Mouse (Mus musculus) gastrocnemius, postnatal 14 days (tissue): ENCODE results near the gene Pde11a. TPM values are rescaled to one million over a fixed set of nuclear protein-coding genes. Genes with fewer than 3 reads are reported as not detected.

Source experiments
- microRNA-seq, 2 experiments: library from miRNA; unstranded; fragments of <30 nt; microRNA quantifications; one replicate each; pipeline ENCODE4 v1.2.0; 2021
- total RNA-seq, 2 experiments: library from RNA; stranded (reverse); gene quantifications; 2 replicates each; pipeline ENCODE4 v1.2.3; 2021

Gene Pde11a
- total RNA-seq, 2 experiments from 2014 or later, result 0.07 to 0.14 TPM

Small RNA genes lying within 50 kb of the gene (microRNA-seq; reads per million reads assigned to microRNA genes)
- gene Gm44337, result 0 reads per million in 2 experiments

Other genes starting within 250 kb of the Pde11a start
- gene Cyct, start 21.7 kb upstream of the Pde11a start, total RNA-seq, result not detected
- gene Rbm45, start 31.2 kb upstream of the Pde11a start, total RNA-seq, result 10 to 100 TPM; 14.6 to 15.2 TPM
- gene Osbpl6, start 67.7 kb upstream of the Pde11a start, total RNA-seq, result 10 to 100 TPM; 16.1 to 20.3 TPM